Mouse (Mus musculus) kidney, postnatal 0 days (tissue): ENCODE measurements around the gene Gm10644. TPM values are rescaled to one million over a fixed set of nuclear protein-coding genes. Genes with fewer than 3 reads are reported as not detected.
"Not testable (repeated sequence)": the region's sequence is repeated elsewhere in the genome, so short reads cannot be mapped to it uniquely, and the experiment has no call there.

Experiments used
- ATAC-seq: fragments of 200-750 bp; cut with Nextera tagmentation; replicated peaks from 2 replicates; pipeline ENCODE4 v1.8.0; 2017; ENCODE audit warnings: low read depth, moderate number of reproducible peaks, moderate TSS enrichment, moderate library complexity; ENCODE audit not compliant: low FRiP score
- DNase-seq: peaks from one replicate; pipeline ENCODE4 v3.0.0-alpha.2; 2016; ENCODE audit warnings: low spot score
- H3K27ac ChIP-seq: fragments of 300-500 bp; sonication (generic); 2 replicates; pipeline ENCODE4 v1.5.1; 2014; ENCODE audit warnings: mild to moderate bottlenecking
- H3K27me3 ChIP-seq: fragments of 300-500 bp; sonication (generic); 2 replicates; pipeline ENCODE4 v1.6.1; 2014; ENCODE audit warnings: low read length, mixed read lengths; ENCODE audit not compliant: insufficient read depth
- H3K36me3 ChIP-seq: fragments of 300-500 bp; sonication (generic); 2 replicates; pipeline ENCODE4 v1.6.1; 2014; ENCODE audit warnings: low read length, mixed read lengths; ENCODE audit not compliant: insufficient read depth
- H3K4me1 ChIP-seq: fragments of 300-500 bp; sonication (generic); replicated peaks from 2 replicates; pipeline ENCODE4 v1.6.1; 2014; ENCODE audit warnings: antibody characterized with exemption, low read length, mixed read lengths; ENCODE audit not compliant: insufficient read depth
- H3K4me2 ChIP-seq: fragments of 300-500 bp; sonication (generic); 2 replicates; pipeline ENCODE4 v1.6.1; 2014; ENCODE audit warnings: mild to moderate bottlenecking, low read length, moderate library complexity, mixed read lengths
- H3K4me3 ChIP-seq: fragments of 300-500 bp; sonication (generic); replicated peaks from 2 replicates; pipeline ENCODE4 v1.5.1; 2014; ENCODE audit warnings: low read depth, low read length
- H3K9ac ChIP-seq: fragments of 300-500 bp; sonication (generic); 2 replicates; pipeline ENCODE4 v1.6.1; 2014; ENCODE audit warnings: low read depth, low read length
- H3K9me3 ChIP-seq: fragments of 300-500 bp; sonication (generic); replicated peaks from 2 replicates; pipeline ENCODE4 v1.6.1; 2016; ENCODE audit warnings: low read length, inconsistent platforms, mixed read lengths
- CTCF ChIP-seq: IDR thresholded peaks from 2 replicates; pipeline ENCODE4 v1.5.1; 2016; ENCODE audit warnings: antibody characterized with exemption, low read depth, mild to moderate bottlenecking, moderate library complexity
- WGBS: fragments of 180-500 bp; shearing (Covaris S2); extraction: QIAGEN DNeasy Blood & Tissue Kit; methylation state at CpG from one replicate; pipeline ENCODE4 v1.1.7; 2014; 5-methylcytosine and 5-hydroxymethylcytosine counted together
- polyA plus RNA-seq: library from polyadenylated mRNA; unstranded; fragments of >200 nt; fragmentation: Nextera tagmentation; extraction: Ambion mirVana; gene quantifications from 2 replicates; pipeline ENCODE4 v1.2.1, GENCODE M21; 2015

Gene Gm10644
- polyA plus RNA-seq, 1 experiment from 2014 or later = 0.47 TPM

DNA sequence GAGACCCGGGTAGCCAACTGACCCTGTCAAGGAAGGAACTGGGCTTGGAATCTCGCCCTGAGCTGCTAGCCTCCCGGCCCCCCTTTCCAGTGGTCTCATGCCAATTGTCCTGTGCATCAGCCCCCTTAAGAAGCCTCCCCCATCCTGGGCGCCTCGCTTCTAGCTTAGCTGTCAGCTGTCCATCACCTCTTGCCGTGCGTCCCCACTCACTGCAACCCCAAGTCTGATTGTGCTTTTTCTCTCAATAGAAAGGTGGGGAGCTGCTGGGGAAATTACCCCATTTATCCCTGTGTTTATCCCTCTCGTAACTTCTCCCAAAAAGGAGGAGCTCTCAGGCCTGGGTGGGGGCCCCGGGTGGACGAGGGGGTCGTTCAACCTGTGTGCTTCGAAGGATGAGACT is 41.0 kb upstream of the Gm10644 start:
- no peak for ATAC-seq
- H3K4me3 ChIP-seq = peak overlapping the region; percentile 75; the same call in 1 of the 2 replicates
- H3K9me3 ChIP-seq = no peaks in the 10 kb centered on the region
- H3K4me1 ChIP-seq = peaks cover 14% of the 10 kb centered on the region
- peaks cover 10% of the 10 kb centered on the region; the same call in 1 of the 2 replicates for H3K36me3 ChIP-seq
- 19% methylated on average over 12 of the region's 12 CpGs for WGBS
- DNase-seq = no peak
- no peaks in the 10 kb centered on the region for H3K27me3 ChIP-seq
- no peak for TF ChIP-seq CTCF
- H3K9ac ChIP-seq = no peak overlapping the region
- no peak overlapping the region for H3K27ac ChIP-seq
- peak overlapping the region; percentile 90 for H3K4me2 ChIP-seq

DNA sequence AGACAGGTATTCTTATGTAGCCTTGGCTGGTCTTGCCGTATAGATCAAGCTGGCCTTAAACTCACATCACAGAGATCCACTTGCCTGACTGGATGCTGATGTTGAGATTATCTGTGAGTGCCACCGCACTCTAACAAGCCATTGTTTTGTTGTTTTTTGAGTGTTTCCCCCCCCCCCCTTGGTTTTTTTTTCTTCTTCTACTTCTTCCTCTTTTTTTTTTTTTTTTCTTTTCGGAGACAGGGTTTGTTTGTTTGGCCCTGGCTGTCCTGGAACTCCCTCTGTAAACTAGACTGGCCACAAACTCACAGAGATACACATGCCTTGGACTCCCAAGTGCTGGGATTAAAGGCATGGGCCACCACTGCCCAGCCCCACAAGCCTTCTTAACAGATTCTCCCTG is 39.0 kb upstream of the Gm10644 start:
- no peak overlapping the region for H3K9ac ChIP-seq
- WGBS = 92% methylated on average over 3 of the region's 3 CpGs
- no peak for TF ChIP-seq CTCF
- no peaks in the 10 kb centered on the region for H3K27me3 ChIP-seq
- H3K9me3 ChIP-seq = no peaks in the 10 kb centered on the region
- no peak overlapping the region for H3K4me2 ChIP-seq
- H3K27ac ChIP-seq = no peak overlapping the region
- ATAC-seq = no peak
- H3K36me3 ChIP-seq = peaks cover 28% of the 10 kb centered on the region; the same call in 1 of the 2 replicates
- no peak overlapping the region for H3K4me3 ChIP-seq
- H3K4me1 ChIP-seq = peaks cover 8% of the 10 kb centered on the region; the same call in 1 of the 2 replicates
- DNase-seq = no peak

DNA sequence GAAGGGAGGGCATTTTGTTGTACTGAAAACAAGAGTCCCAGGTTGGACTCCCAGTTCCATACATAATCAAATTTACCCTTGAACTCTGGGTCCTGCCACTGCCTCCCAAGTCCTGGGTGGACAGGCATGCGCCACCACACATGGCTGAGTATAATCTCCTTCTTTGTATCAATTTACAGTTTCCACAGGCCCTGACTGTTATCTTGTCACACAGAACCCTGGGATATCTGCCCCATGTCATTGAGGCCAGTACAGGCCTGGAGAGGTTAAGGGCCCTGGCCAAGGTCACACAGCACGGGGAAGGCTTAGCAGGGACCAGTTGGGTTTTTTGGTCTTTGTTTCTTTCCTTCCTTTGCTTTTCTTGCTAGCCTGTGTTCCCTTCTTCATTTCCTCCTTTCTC is 37.5 kb upstream of the Gm10644 start:
- 67% methylated on average over 2 of the region's 2 CpGs for WGBS
- no peak overlapping the region for H3K4me3 ChIP-seq
- ATAC-seq (no peak), DNase-seq (no peak)
- no peak overlapping the region for H3K27ac ChIP-seq
- H3K9ac ChIP-seq = no peak overlapping the region
- peaks cover 30% of the 10 kb centered on the region for H3K36me3 ChIP-seq
- H3K4me2 ChIP-seq = no peak overlapping the region
- no peak for TF ChIP-seq CTCF
- no peaks in the 10 kb centered on the region for H3K27me3 ChIP-seq
- H3K9me3 ChIP-seq = no peaks in the 10 kb centered on the region
- no peaks in the 10 kb centered on the region for H3K4me1 ChIP-seq

DNA sequence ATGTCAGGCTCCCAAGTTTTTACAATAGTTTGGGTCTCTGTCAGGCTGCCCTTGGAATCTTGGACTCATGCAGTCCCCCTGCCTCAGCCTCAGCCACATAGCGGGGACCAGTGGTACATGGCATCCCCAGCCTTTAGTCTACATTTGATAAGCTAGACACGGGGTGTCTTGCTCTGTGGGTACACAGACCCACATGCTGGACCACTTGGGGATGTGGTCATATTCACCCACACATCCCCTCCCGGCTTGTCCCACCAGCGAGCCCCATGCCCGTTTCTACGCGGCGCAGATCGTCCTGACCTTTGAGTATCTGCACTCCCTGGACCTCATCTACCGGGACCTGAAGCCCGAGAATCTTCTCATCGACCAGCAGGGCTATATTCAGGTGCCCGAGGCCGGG is 35.2 kb upstream of the Gm10644 start:
- Histone ChIP-seq H3K27ac (no peak overlapping the region), H3K9me3 (no peaks in the 10 kb centered on the region), H3K27me3 (no peaks in the 10 kb centered on the region), H3K36me3 (peaks cover 50% of the 10 kb centered on the region), H3K9ac (no peak overlapping the region), H3K4me2 (no peak overlapping the region), H3K4me3 (no peak overlapping the region), H3K4me1 (no peaks in the 10 kb centered on the region)
- no peak for TF ChIP-seq CTCF
- ATAC-seq (no peak), DNase-seq (no peak)
- WGBS = 89% methylated on average over 14 of the region's 14 CpGs

DNA sequence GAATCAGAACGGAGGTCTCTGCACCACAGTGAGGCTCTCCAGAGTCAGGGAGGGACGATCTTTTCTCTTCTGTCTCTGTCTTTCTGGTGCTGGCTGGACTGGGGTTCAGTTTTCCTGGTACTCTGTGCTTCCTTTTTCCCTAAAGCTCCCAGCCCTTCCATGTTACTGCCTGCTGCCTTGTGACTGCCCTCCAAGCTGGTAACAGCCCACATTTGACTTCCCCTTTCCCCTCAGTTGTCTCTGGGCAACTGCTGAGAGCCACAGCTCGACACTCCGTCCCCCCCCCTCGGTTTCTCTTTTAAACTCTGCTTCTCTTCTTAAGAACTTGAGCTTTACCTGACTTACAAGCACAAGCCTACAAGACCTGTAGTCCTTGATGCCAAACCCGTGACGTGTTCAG is 34.2 kb upstream of the Gm10644 start:
- peaks cover 57% of the 10 kb centered on the region for H3K36me3 ChIP-seq
- H3K9me3 ChIP-seq = no peaks in the 10 kb centered on the region
- H3K27ac ChIP-seq = no peak overlapping the region
- H3K27me3 ChIP-seq = no peaks in the 10 kb centered on the region
- no peak for DNase-seq
- TF ChIP-seq CTCF = no peak
- 85% methylated on average over 7 of the region's 7 CpGs for WGBS
- no peak overlapping the region for H3K9ac ChIP-seq
- no peak overlapping the region for H3K4me3 ChIP-seq
- ATAC-seq = no peak
- no peak overlapping the region for H3K4me2 ChIP-seq
- H3K4me1 ChIP-seq = no peaks in the 10 kb centered on the region

DNA sequence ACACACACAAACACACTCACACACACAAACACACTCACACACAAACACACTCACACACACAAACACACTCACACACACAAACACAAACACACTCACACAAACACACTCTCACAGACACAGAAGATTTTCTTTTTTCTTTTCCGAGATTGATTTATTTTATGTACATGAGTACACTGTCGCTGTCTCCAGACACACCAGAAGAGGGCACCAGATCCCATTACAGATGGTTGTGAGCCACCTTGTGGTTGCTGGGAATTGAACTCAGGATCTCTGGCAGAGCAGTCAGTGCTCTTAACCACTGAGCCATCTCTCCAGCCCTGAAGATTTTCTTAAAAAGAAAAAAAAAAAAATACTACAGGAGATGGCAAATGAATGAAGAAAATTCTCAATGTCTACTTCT is 28.2 kb upstream of the Gm10644 start:
- not testable (repeated sequence) for ATAC-seq, H3K27ac ChIP-seq, DNase-seq, H3K27me3 ChIP-seq, H3K9me3 ChIP-seq, H3K4me2 ChIP-seq, H3K9ac ChIP-seq, H3K4me1 ChIP-seq, H3K4me3 ChIP-seq
- peak; percentile 43 for TF ChIP-seq CTCF
- WGBS = 98% methylated on average over 2 of the region's 2 CpGs
- peaks cover 45% of the 10 kb centered on the region for H3K36me3 ChIP-seq

DNA sequence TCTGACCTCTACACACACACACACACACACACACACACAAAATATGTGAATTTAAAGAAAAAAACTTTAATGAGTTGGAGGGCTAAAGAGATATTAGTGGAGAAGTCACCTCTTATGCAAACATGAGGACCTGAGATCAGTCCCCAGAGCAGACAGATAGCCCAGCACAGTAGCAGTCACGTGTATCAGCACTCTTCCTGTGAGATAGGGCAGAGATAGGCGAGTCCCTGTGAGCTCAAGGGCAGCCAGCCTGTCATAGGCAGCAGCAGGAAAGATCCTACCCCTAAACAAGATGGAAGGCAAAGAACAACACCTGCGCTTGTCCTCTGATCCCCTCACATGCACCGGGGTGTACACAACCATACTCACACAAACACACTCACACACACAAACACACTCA is 27.4 kb upstream of the Gm10644 start:
- H3K36me3 ChIP-seq = peaks cover 44% of the 10 kb centered on the region
- no peak for DNase-seq
- no peak overlapping the region for H3K4me2 ChIP-seq
- H3K9me3 ChIP-seq = no peaks in the 10 kb centered on the region
- no peak overlapping the region for H3K4me3 ChIP-seq
- WGBS = 91% methylated on average over 4 of the region's 4 CpGs
- peaks cover 7% of the 10 kb centered on the region for H3K4me1 ChIP-seq
- no peak overlapping the region for H3K27ac ChIP-seq
- H3K9ac ChIP-seq = no peak overlapping the region
- no peak for TF ChIP-seq CTCF
- ATAC-seq = no peak
- no peaks in the 10 kb centered on the region for H3K27me3 ChIP-seq
